Mouse (Mus musculus) bone marrow, adult 2 months (tissue): ENCODE measurements around the gene Rhob.
"Not testable (repeated sequence)": the region's sequence is repeated elsewhere in the genome, so short reads cannot be mapped to it uniquely, and the experiment has no call there.

Experiments used
- CTCF ChIP-seq: fragments of 200-500 bp; IDR thresholded peaks from 2 replicates; pipeline ENCODE4 v1.5.1; 2011; ENCODE audit warnings: low read length, control low read depth; ENCODE audit not compliant: control insufficient read depth, insufficient read depth
- POLR2A ChIP-seq: fragments of 200-500 bp; IDR thresholded peaks from 2 replicates; pipeline ENCODE4 v1.6.1; 2011; ENCODE audit warnings: low read depth, mild to moderate bottlenecking, control low read depth, low read length, borderline replicate concordance; ENCODE audit not compliant: control insufficient read depth

DNA sequence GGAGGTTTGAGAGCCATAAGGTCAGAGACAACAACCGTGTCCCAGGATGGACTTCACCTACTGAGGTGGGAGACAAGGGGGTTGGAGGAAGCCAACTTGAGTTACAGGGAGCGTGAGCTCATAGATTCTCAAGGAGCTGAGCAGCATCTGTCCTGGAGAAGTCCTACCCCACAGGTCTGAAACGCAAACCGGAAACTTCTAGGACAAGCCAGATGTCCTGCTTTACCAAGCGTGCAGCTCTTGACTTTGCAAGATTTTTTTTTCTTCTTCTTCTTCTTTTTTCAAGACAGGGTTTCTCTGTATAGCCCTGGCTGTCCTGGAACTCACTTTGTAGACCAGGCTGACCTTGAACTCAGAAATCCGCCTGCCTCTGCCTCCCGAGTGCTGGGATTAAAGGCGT, 38.2 kb downstream of the Rhob start:
- not testable (repeated sequence) for TF ChIP-seq CTCF, POLR2A
